Mouse (Mus musculus) megakaryocyte, adult 5-6 weeks (primary cell): ENCODE measurements around the gene Foxr1. TPM values are rescaled to one million over a fixed set of nuclear protein-coding genes. Genes with fewer than 3 reads are reported as not detected.
"Not testable (repeated sequence)": the region's sequence is repeated elsewhere in the genome, so short reads cannot be mapped to it uniquely, and the experiment has no call there.

ENCODE experiments used
- ATAC-seq: 2 replicates; pipeline ENCODE4 v1.8.0; 2016; ENCODE audit warnings: mild to moderate bottlenecking, inconsistent platforms; ENCODE audit not compliant: poor library complexity, severe bottlenecking
- total RNA-seq, 2 experiments: library from RNA; stranded (forward) in 1 of 2; stranded (reverse) in 1 of 2; fragments of 153-499, 151-499 nt in 1 of 2; fragments of 221-1000, 200-1000 nt in 1 of 2; gene quantifications; 2 replicates each; pipeline versions ENCODE4 v1.2.3 to v1.2.4; 2015 to 2017

Gene Foxr1
- total RNA-seq, 2 experiments from 2014 or later: not detected

DNA sequence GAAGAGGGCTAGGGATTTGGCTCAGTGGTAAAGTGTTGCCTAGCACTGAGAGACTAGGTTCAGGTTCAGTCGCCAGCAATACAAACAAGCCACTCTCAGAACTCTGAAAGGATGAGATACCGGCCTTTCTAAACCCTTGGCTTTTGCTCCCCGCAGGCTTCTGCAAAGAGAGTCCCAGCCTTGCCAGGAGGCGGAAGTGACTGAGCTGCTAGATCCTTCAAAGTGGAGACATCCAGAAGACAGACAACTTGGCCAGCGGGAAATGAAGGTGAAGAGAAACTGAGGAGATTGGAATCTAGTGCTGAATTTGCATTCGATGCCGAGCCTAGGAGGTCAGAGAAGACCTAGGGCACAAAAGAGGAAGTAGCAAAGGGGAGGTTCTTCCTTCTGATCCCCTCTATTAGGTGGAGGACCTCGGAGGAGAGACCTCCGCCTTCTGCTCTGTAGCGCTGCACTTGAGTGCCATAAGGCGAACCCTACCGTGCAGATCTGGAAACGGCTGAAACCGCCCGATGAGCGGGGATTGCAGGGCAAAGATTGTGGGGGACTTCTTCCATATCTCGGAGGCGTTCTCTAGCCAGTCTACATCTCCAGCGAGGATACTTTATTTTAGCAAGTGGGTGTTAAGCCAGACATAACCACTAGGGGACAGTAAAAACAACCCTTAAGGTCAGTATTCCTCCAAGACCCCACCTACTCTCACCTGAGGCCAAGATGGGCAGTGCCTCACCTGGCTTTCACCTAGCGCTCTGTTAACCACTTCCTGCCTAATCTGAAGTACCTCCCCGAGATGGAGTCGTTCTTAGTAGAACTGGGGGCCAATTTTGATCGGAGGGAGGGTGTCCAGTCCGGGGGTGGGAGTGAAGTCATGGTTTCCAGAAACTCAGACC, 36.6 kb upstream of the Foxr1 start:
- peak; percentile 56 for ATAC-seq

DNA sequence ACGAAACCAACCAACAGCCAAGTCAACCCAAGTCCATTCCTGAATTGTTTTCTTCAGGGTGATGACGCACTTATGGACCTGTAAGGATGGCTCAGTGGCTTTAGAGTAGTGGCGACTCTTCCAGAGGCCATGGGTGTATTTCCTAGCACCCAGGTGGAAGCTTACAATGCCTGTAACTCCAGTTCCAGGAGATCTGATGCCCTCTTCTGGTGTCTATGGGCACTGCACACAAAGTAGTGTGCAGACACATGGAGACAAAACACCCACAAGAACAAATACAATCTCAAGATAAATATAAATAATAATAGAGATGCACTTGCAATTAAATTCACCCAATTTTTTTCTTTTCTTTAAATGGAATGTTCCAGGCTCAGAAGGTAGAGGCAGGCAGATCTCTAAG, 35.0 kb upstream of the Foxr1 start:
- ATAC-seq: no peak

GRCm38 (mm10) chr9:44474327-44474726, 33.4 kb upstream of the Foxr1 start:
- no peak for ATAC-seq

DNA sequence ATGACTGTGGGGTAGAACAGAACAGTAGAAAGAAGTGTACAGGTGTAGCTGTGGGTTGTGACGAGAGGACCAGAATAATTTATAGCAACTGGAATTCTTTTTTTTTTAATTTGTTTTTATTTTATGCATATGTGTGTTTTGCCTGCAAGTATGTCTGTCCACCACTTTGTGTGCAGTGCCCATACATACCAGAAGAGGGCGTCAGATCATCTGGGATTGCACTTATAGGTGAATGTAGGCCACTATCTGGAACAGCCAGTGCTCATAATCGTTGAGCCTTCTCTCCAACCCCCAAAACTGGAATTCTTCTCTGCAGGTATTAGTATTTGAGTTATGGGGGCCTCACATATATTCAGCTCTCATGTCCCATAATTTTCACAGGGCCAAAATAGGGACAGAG, 32.2 kb upstream of the Foxr1 start:
- no peak for ATAC-seq

DNA sequence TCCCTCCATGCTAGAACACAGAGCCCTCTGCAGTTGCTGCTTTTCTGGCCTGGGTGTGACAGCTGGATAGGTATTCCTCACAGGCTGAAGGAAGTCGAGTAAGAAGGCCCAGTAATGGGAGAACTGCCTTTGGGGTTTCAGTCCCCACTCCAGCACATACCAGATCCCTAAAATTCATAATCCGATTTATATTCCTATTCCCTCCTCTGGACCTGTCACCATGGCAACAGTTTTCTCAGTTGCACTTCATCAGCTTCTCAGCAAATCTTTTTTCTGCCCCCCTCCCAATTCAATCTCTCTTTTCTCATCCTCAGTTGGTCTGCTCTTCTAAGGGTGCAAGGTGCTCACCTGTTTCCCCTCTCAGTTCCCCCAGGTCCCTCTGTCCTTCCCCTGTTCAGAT, 27.9 kb upstream of the Foxr1 start:
- ATAC-seq: no peak

GRCm38 (mm10) chr9:44468224-44468623, 27.3 kb upstream of the Foxr1 start:
- no peak for ATAC-seq

DNA sequence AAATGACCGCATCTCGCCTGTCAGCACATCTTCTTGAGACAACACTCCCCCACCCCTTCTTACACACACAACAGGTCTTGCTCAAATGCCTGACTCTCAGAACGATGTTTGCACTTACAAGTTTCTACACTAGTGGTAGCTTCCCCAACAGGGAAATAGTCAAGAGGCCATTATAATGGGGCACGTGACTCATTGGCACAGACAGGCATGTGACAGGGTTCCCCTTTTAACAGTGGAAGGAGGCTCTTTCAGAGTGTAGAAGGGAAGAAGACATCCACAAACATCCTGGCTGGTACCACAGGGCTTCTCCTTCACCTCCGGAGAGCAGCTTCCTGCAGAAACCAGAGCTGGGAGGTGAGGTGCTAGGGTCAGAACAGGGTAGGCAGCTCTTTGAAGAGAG, 21.0 kb upstream of the Foxr1 start:
- ATAC-seq: peak; percentile 99

- no peak for ATAC-seq
These were observed 16.3 kb upstream of the Foxr1 start for GRCm38 (mm10) chr9:44457035-44457742.

- ATAC-seq: no peak
These were observed 13.9 kb upstream of the Foxr1 start, which contains the start of gene Upk2 for GRCm38 (mm10) chr9:44454891-44455220. Upk2 (minus strand) TSS chr9:44454976.

- ATAC-seq: peak; percentile 98
These were observed 13.4 kb upstream of the Foxr1 start for GRCm38 (mm10) chr9:44454132-44454890.

DNA sequence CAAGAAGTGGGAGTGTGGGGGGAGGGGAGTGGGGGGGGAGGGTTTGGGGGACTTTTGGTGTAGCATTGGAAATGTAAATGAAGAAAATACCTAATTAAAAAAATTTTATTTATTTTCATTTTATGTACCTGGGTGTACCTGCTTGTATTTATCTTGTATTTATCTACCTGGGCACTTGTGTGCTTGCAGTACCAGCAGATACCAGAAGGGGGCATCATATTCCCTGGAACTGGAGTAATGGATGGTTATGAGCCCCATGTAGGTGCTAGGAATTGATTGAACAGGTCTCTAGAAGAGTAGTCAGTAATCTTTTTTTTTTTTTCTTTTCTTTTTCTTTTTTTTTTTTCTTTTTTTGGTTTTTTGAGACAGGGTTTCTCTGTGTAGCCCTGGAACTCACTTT, 9.5 kb upstream of the Foxr1 start:
- ATAC-seq: no peak

- ATAC-seq: not testable (repeated sequence)
These were observed 3.6 kb upstream of the Foxr1 start for GRCm38 (mm10) chr9:44444402-44445025.

DNA sequence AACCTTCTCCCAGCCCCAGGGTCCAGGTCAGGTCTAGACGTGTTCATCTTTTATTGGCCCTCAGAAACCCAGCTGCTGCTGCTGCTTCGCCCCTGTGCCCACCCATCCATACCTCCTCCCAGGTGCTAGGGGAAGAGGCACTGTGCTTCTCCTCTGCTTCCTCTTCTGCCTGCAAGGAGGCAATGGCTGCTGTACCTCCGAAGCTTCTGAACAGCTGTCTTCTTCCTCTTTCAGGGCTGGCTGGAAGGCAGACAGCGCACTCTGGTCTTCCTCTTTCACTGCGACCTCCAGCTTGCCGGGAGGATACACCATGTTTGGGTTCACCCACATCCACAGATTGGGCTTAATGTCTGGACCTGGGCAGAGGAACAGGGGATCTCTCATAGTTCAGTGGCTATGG, 5.2 kb downstream of the Foxr1 start:
- ATAC-seq: peak; percentile 100

- no peak for ATAC-seq
These were observed 8.3 kb downstream of the Foxr1 start for GRCm38 (mm10) chr9:44432577-44433185.

- no peak for ATAC-seq
These were observed 17.4 kb downstream of the Foxr1 start for GRCm38 (mm10) chr9:44423576-44423975.

DNA sequence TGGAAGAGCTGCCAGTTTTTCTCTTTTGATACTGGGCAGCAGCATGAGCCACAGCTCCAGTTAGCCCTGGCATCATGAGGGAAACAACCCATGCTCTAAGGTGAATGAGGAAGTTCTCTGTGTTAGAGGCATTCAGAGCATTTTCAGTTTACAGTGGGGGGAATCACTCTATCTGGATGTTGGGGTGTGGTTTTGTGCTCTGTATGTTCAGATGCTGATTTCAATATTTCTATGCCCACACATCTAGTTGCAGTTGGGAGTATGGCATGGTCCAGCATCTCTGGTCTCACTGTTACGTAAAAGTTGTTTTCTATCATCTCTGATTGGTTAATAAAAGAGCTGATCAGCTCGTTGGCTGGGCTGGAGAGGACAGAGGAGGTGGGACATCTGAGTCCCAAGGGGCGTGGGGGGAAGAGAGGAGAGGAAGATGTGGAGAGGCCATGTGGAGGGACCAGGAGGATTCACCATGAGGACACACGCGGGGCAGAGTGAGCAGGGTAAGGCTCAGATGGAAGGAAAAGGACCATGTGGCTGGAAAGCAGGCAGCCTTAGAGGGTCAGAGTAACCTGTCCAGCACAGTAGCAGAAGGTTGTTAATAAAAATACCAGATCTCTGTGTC, 20.5 kb downstream of the Foxr1 start:
- no peak for ATAC-seq

DNA sequence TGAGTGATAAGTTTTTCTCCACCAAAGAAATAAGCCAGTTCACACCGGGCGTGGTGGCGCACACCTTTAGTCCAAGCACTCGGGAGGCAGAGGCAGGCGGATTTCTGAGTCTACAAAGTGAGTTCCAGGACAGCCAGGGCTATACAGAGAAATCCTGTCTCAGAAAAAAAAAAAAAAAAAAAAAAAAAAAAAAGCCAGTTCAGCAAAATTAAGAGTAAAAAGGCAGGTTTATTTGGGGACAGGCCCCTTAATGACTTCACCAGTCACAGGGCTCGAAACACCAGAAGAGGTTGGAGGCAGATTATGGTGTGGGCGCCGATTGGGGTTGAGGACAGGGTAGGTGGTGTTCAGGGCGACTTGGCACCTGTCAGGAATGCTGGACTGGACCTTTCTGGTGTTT, 21.2 kb downstream of the Foxr1 start:
- ATAC-seq: not testable (repeated sequence)

DNA sequence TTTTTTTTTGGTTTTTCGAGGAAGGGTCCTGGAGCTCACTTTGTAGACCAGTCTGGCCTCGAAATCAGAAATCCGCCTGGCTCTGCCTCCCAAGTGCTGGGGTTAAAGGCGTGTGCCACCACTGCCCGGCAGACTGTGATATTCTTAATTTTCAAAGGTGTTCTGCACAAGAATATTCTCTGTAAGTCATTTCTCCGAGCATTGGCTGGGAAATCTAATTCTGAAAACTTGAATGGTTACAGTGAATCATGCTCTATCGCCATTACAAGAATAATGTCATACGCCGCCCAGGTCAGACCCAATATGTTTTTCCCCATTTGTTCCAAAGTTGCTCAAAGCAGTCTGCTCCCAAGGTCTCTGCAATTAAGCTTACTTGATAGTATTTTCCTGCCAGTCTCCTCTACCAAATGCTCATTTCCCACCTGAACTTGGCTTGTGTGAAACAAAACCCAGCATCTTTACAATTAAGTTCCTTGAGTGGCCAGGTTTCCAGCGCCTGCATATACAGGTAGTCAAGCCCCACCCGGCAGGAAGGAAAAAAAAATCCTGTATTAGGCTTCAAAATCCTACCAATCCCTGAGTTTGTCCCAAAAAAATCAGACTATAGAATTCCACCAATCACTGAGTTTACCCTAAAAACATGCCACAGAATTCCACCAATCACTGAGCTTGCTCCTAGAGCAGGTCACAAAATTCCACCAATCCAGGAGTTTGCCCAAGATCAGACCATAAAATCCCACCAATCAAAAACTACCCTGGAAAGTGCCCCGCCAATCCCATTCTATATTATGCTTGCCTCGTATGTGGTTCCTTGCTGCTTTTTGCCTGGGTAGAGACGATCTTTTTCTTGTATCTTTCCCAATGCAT, 22.2 kb downstream of the Foxr1 start, which contains the start of gene Ccdc84:
Gene Ccdc84, minus strand, starts transcription at position 51 of the 867 bp plus-strand sequence.
- no peak for ATAC-seq

DNA sequence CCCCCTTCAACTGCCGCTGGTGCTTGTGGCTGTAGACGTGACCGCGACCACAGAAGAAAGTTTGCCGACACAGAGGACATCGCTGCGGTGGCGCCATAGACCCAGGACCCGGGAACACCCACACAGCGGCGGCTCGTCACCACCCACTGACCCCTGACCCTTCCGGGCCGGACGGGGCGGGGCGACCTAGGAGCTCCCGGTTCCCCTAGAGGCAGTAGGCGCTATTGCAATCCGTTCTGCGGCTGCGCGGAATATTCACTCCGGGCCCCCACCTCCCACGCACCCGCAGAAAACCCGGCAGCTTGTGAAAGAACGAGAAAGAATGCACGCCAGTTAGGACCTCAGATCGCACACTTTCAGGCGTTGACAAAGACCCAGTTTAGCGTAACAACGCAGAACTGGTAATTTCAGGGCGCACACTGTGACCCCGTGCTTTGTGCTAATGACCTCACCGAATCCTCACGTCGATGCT, 23.0 kb downstream of the Foxr1 start:
- peak; percentile 99 for ATAC-seq
